Mouse (Mus musculus) gastrocnemius, postnatal 10 days (tissue): Measurements from ENCODE around the gene Mbd5. TPM values are rescaled to one million over a fixed set of nuclear protein-coding genes. Genes with fewer than 3 reads are reported as not detected.

Experiments
- DNase-seq: peaks from one replicate; pipeline ENCODE4 v3.0.0; 2021; ENCODE audit warnings: mixed read lengths
- total RNA-seq, 2 experiments: library from RNA; stranded (reverse); gene quantifications; 2 replicates each; pipeline ENCODE4 v1.2.3; 2021

Gene Mbd5
- total RNA-seq, 2 experiments from 2014 or later = 33.2 to 38.0 TPM

- DNase-seq = peak; percentile 10
These were observed 400.5 kb downstream of the Mbd5 start for GRCm38 (mm10) chr2:49349813-49350212.

DNA sequence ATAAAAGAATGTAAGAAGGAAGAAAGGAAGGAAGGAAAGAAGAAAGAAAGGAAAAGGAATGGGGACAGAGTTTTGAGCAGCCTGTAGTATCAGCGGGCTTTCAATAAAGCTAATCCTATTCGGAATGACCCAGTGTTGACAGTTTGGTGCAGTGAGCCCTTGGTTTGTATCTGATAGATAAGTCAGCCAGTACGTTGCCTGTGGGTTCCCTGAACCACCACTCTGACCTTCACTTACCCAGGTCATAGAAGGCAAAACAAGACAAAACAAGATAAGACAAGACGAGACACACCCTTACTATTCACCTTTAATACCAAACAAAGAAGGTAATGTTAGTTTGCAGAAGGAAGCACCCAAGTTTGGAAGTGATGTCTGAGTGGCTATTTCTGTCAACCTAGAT lies 401.5 kb downstream of the Mbd5 start:
- DNase-seq = no peak

- DNase-seq = no peak
These were observed 404.8 kb downstream of the Mbd5 start for GRCm38 (mm10) chr2:49354066-49354465.

DNA sequence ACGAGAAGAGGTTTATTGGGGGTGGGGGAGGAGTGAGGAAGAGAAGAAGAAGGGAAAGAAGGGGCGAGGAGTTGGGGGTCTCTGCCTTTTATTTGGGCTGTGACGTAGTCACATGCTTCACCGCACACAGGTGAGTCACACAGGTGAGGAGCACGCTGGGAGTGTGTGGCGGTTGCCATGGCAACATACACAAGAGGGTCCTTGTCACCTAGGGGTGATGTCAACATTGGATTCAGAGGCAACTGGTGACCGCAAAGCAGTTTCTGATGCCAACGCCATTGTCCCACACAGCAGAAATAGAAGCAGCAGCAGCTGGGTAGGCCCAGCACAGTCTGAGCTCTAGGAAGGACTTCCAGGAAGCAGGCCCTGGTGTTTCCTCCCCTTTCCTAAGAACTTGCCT lies 406.6 kb downstream of the Mbd5 start:
- no peak for DNase-seq

GRCm38 (mm10) chr2:49358128-49358814 lies 409.0 kb downstream of the Mbd5 start:
- no peak for DNase-seq

DNA sequence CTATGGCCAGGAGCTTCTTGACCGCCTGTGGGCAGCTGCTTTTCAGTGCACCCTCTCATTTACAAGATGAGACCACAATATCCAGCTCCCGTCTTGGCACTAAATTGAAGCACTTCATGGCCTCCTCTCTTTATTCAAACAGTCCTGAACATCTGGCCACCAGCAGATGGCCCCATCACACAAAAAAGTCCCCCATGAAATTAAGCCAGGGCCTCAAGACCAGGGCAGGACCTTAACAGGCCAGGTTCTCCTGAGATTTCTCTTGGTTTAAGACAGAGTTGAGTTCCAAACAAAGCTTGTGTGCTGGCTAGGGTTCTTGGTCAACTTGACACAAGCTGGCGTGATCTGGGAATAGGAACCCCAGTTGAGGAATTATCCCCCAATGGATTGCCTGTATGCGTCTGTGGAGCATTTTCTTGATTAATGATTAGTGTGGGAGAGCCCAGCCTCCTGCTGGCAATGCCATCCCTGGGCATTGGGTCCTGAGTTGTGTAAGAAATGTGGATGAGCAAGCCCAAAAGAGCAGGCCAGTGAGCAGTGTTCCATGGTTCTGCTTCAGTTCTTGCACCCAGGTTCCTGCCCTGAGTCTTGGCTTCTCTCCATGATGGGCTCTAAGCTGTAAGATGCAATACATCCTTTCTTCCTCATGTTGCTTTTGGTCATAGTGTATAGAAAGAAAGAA lies 409.7 kb downstream of the Mbd5 start:
- DNase-seq = peak; percentile 30

GRCm38 (mm10) chr2:49359706-49360105 lies 410.4 kb downstream of the Mbd5 start:
- no peak for DNase-seq

DNA sequence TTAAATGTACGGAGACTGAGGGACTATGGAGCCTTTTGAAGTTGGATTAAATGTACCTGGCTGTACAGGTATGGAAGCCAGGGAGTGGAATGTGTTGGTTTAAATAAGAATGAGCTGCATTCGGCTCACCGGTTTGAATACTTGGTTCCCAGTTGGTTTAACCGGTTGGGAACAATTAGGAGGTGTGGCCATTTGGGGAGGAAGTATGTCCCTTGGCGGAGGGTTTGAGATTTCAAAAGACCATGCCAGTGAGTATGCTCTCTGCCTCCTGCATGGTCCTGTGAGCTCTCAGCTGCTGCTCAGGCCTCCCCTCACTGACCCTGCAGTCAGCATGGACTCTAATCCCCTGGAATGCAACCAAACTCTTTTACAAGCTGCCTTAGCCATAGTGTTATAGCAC lies 415.2 kb downstream of the Mbd5 start:
- DNase-seq = no peak

DNA sequence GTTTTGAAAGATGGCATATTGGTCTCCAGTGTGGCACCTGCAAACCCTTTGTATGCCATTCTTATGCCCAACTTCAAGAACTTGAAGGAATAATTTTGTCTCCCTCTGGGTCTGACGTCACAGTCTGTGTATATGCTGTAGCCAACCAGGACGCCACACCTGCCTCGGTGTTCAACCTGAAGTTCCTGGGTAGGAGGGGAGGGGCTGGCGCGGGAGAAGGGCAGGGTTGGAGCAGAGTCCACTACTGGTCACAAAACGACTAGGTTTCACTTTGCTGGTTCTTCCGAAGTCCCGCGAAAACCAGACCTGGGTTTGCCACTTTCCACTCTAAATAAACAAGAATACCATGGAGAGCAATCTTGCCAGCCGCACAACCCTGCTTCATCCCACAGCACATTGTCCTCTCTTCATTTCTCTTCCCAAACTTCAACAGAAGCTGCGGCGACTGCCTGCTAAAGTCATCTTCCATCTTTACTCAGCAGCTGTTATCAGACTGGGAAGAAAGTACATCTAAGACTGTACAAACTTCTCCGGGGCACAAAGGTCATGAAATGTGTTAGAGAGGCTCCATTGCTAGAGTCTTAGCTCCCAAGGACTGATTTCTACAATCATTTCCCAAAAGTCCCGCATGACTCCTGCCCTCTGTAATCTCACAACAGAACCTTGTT lies 417.7 kb downstream of the Mbd5 start:
- DNase-seq = no peak

DNA sequence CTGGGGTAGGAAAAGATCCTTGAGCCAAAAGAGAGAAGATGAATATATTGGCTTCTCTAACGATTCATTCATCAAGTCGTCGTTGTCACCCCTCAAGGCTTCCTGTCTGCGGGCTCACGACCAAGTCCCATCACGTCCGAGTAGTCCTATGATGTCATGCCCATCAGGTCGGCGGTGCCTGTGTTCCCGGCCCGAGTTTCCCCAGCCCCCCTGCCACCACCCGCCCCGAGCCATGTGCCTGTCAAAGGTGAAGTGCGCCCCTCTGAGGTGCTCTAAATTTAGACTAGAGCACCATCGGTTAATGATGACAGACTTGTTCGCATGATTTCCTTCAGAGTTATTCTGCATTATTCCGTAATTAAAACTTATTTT lies 418.2 kb downstream of the Mbd5 start:
- DNase-seq = no peak

DNA sequence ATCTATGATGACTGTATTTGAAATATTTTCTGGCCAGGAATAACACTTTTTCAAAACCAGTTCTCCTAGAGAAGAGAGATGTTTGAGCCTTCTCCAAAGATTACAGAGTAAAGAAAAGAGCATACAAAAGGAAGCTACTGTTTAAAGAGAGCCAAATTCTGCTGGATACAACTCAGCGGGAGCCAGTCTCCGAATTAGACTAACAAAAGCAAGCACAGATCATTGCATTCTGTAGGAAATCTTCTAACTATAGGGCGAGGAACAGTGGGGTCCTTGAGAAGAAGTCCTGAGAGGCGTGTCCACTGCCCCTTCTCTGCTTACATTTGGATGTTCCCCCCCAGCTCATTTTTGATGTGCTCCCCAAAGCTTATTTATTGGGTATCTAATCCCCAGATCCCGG lies 422.3 kb downstream of the Mbd5 start:
- DNase-seq = no peak

GRCm38 (mm10) chr2:49372586-49372985 lies 423.3 kb downstream of the Mbd5 start:
- no peak for DNase-seq

Other genes with a start within 250 kb of the Mbd5 start
- 10 to 100 TPM; 21.7 to 25.8 TPM for gene Acvr2a, start 135.4 kb upstream of the Mbd5 start, total RNA-seq
- 10 to 100 TPM; 29.3 to 35.8 TPM for gene Orc4, start 769 bp downstream of the Mbd5 start, total RNA-seq